Mouse (Mus musculus) ES-CJ7 (cell line): ENCODE data around the gene Zfand2b.

Experiments used
- DNase-seq: peaks from one replicate; pipeline ENCODE4 v3.0.0; 2011; ENCODE audit warnings: low read depth, low spot score

The Zfand2b gene

DNA sequence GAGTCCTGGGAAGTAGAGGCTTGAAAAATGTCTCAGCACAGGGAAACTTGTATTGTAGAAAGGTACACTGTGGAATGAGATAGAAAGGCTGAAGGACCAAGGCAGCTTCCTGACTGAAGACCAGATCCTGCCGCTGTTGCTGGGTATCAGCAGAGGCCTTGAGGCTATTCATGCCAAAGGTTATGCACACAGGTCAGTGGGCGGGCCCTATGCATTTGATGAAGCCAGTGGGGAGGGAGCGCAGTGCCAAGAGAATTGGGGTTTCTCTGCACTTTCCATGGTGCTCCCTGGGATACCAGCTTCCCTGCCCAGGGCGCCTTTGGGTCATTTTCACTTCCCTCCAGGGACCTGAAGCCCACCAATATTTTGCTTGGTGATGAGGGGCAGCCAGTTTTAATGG is 44.1 kb downstream of the Zfand2b start:
- no peak for DNase-seq

DNA sequence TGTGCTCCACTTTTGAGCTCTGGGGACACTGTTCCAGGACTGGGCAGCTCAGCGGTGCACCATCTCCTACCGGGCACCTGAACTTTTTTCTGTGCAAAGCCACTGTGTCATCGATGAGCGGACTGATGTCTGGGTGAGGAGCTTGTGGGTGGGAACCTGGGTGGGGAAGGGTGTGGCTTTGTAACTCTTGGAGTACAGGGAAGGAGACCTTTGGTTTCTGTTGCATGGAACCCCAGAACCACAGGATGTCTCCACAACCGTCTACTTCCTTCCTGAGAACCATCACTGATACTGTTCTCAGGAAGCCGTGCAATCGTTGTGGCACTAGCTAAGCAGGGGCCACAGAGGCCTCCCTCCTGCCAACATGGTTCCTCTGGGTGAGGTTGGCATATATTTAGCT is 44.6 kb downstream of the Zfand2b start:
- no peak for DNase-seq

DNA sequence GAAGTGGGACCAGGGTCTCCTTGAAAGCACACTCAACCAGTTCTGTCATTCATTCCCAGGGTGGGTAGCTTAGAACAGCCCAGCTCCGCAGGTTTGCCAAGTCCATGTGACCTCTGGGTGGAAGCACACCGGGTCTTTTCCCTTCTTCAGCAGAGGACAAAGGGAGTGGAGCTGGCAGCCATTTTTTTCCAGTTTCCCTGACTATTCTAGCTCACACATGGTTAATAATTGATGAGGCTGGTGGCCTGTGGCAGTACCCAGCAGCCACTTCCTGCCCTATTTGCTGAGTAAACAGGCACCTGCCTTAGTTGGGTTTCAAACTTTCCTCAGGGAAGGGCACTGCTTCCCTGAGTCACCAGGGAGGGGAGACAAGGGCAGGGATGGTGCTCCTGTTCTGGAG is 46.0 kb downstream of the Zfand2b start:
- DNase-seq = peak; percentile 58

DNA sequence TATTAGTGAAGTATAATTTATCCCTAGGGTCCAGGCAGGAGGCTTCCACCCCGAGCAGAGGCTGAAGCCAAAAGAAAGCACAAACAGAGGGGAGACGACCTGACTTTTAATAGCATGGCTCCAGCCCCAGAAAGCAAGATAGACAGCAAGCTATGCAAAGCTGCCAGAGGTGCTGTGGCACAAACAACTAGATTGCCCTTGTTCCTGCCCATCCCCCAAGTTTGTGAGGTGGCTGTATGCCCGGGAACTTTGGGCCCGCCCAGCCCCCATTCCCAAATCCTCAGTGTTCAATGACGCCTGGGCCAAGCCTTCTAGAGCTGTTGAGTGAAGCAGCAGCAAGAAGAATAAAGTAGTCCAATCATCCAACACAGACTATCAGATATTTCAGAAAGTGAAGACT is 46.4 kb downstream of the Zfand2b start:
- no peak for DNase-seq

DNA sequence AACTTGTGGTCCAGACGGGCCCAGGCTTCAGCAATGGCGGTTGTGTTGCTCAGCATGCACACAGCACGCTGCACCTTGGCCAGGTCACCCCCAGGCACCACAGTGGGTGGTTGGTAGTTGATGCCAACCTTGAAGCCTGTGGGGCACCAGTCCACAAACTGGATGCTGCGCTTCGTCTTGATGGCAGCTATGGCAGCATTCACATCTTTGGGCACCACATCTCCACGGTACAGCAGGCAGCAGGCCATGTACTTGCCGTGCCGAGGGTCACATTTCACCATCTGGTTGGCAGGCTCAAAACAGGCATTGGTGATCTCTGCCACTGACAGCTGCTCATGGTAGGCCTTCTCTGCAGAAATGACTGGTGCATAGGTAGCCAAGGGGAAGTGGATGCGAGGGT is 47.3 kb downstream of the Zfand2b start:
- DNase-seq = no peak

DNA sequence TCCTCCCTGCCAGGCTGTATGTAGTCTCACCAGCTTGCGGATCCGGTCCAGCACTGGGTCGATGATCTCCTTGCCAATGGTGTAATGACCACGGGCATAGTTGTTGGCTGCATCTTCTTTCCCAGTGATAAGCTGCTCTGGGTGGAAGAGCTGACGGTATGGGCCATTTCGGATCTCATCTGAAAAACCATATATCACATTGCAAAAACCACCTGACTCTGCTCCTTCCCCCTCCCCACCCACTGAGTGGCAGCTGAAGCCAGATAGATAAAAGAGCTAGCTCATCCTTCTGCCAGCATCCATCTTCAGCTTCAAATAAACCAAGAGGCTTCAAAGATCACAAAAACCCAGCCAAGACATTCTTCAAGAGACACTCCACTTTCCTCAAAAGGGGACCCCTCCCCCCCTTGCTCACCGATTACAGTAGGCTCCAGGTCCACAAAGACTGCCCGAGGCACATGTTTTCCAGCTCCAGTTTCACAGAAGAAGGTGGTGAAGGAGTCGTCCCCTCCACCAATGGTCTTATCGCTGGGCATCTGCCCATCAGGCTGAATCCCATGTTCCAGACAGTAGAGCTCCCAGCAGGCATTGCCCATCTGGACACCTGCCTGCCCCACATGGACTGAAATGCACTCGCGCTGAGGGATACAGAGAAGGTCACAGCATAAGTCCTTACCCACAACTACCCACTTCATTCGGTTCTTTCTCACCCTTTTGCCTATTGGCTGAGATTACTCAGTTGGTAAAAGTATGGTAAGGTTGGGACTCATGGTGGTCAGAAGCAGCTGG is 48.5 kb downstream of the Zfand2b start:
- DNase-seq = no peak

DNA sequence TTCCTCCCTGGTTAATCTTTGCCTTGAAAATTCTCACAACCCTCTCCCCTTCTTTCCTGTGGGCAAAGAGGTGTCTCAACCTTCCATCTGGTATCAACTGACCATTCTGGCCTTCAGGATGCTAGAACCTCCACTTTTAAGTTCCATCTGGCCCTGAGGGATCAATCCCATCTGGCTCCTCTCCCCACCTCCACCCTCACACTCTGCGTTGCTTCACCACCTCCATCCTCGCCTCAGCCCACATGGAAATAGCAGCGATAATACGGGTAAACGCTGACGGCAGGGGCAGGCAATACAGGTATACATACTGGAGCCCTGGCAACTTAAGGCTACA is 49.4 kb downstream of the Zfand2b start:
- no peak for DNase-seq

DNA sequence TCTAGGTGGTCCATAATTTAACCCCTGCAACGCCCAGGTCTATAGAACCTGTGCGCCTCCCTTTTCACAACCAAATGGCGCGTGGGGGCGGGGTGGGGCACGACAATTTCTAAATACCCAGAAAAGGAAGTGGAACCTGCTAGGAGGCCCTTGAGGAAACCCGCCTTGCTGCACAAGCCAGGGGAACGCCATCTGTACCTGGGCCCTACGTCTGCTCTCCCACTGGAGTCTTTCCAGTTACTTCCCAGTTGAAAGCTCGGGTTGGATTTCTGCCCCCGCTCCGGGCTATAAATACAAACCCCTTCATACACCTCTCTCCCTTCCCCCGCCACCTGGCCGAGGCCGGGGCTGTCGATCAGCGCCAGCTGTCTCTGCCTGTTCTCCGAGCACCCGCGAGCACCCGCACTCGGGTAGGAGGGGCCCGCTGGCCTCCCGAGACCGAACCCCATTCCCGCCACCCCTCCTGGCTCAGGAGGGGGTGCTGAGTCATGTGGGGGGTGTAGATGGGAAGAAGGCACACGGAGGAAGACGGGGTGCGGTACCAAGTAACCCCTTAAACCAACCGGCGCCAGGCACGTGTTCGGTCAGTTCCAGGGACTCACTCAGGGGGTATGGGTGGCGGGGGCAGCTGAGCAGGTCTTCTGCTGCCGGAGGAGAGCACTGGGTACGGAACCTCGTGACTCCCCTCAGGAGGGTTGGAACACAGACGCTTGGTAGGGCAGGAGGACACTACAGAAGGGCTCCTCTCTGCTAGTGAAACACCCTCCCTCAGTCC is 50.0 kb downstream of the Zfand2b start:
- DNase-seq = peak; percentile 52

DNA sequence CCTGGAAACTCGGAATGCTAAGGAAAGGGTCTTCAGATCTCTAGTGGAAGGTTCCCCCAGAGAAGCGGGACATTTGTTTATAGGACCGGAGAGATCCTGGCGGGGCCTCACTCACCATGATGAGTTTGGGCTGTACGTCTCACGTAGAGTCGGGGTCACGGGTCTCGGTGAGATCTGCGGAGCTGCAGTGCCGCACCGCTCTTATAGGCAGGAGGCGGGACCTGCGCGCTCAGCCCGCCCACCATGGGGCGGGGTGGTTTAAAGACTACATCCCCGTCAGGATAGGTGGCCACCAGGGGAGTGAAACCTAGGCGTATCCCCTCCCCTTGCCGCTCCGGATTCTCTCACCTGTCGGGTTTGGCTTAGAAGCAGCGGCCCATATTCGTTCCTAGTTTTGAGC is 50.6 kb downstream of the Zfand2b start:
- DNase-seq = peak; percentile 95

DNA sequence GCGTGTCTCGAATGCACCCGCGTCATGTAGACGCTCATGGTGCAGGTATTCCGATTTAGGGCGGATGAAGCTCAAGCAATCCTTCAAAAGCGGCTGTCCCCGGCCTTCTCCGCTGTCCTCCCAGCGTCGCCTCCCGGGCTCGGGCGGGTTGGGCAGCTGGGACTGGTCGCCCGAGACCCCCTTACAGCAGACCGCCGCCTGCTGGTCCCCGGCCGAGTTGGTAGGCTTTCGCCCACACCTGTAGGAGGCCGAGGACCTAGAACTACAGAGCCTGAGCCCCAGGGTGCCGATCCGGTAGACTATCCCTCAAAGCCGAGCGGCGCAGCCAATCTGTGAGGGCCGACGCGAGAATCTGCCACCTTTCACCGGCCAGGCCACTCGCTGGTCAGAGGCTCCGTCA is 51.1 kb downstream of the Zfand2b start, which contains the start of gene Tuba4a:
TSS of gene Tuba4a (minus strand) at position 335 of the 400 bp plus-strand sequence.
- DNase-seq = peak; percentile 44
